Mouse (Mus musculus) MEL (cell line): ENCODE measurements around the gene Iqsec3. TPM values are rescaled to one million over a fixed set of nuclear protein-coding genes. Genes with fewer than 3 reads are reported as not detected.

ENCODE experiments used
- DNase-seq: peaks from one replicate; pipeline ENCODE4 v3.0.0; 2011; ENCODE audit warnings: low read depth, low spot score
- H3K27ac ChIP-seq: 2 replicates; pipeline ENCODE4 v1.5.1; 2012; ENCODE audit warnings: low read depth, mild to moderate bottlenecking, control low read depth, low read length, moderate library complexity; ENCODE audit not compliant: control insufficient read depth
- H3K27me3 ChIP-seq, 2 experiments: fragments of 150-350 bp in 1 of 2; sonication (generic) in 1 of 2; 2 replicates each; pipeline ENCODE4 v1.6.1; 2012; ENCODE audit warnings: low read length in 2 of 2, mild to moderate bottlenecking in 2 of 2, improper control_type of control experiment in 1 of 2, moderate library complexity in 1 of 2; ENCODE audit not compliant: insufficient read depth in 2 of 2, control insufficient read depth in 1 of 2
- H3K36me3 ChIP-seq, 2 experiments: 2 replicates each; pipeline ENCODE4 v1.6.1; 2012 to 2014; ENCODE audit warnings: low read length in 2 of 2, improper control_type of control experiment in 1 of 2, inconsistent platforms in 1 of 2, mild to moderate bottlenecking in 1 of 2; ENCODE audit not compliant: insufficient read depth in 2 of 2, control insufficient read depth in 1 of 2
- H3K4me1 ChIP-seq, 2 experiments: fragments of 150-350 bp in 1 of 2; sonication (generic) in 1 of 2; 2 replicates each; pipeline ENCODE4 v1.6.1; 2012; ENCODE audit warnings: low read length in 2 of 2, improper control_type of control experiment in 1 of 2, mild to moderate bottlenecking in 1 of 2; ENCODE audit not compliant: insufficient read depth in 2 of 2, control insufficient read depth in 1 of 2
- H3K4me3 ChIP-seq, 2 experiments: fragments of 150-350 bp in 1 of 2; sonication (generic) in 1 of 2; 2 replicates each; pipeline ENCODE4 v1.5.1; 2012; ENCODE audit warnings: low read depth in 2 of 2, low read length in 2 of 2, mild to moderate bottlenecking in 2 of 2, moderate library complexity in 2 of 2, control low read depth in 1 of 2, improper control_type of control experiment in 1 of 2; ENCODE audit not compliant: control insufficient read depth in 1 of 2, insufficient read depth in 1 of 2
- H3K79me2 ChIP-seq: 2 replicates; pipeline ENCODE4 v1.6.1; 2012; ENCODE audit warnings: mild to moderate bottlenecking, low read length, moderate library complexity; ENCODE audit not compliant: control insufficient read depth, poor library complexity, insufficient read depth
- H3K9ac ChIP-seq: 2 replicates; pipeline ENCODE4 v1.6.1; 2012; ENCODE audit warnings: low read depth, mild to moderate bottlenecking, control low read depth, low read length, moderate library complexity; ENCODE audit not compliant: control insufficient read depth, poor library complexity, severe bottlenecking
- H3K9me3 ChIP-seq: fragments of 150-350 bp; sonication (generic); replicated peaks from 2 replicates; pipeline ENCODE4 v1.6.1; 2012; ENCODE audit warnings: mild to moderate bottlenecking, low read length, improper control_type of control experiment, moderate library complexity; ENCODE audit not compliant: insufficient read depth
- CHD1 ChIP-seq: IDR thresholded peaks from 2 replicates; pipeline ENCODE4 v1.6.1; 2012; ENCODE audit warnings: low read depth, mild to moderate bottlenecking, inconsistent platforms, low read length, improper control_type of control experiment
- CHD2 ChIP-seq: IDR thresholded peaks from 2 replicates; pipeline ENCODE4 v1.6.1; 2011; ENCODE audit warnings: low read length, improper control_type of control experiment
- CTCF ChIP-seq, 3 experiments: IDR thresholded peaks in 2 of 3; conservative IDR thresholded peaks in 1 of 3; 2 replicates each; pipeline ENCODE4 v1.5.1; 2011 to 2012; ENCODE audit warnings: low read length in 3 of 3, low read depth in 2 of 3, mild to moderate bottlenecking in 2 of 3, improper control_type of control experiment in 1 of 3, inconsistent platforms in 1 of 3, mixed read lengths in 1 of 3, moderate library complexity in 1 of 3; ENCODE audit not compliant: control insufficient read depth in 1 of 3, insufficient read depth in 1 of 3, poor library complexity in 1 of 3, severe bottlenecking in 1 of 3
- ELF1 ChIP-seq: IDR thresholded peaks from 2 replicates; pipeline ENCODE4 v1.6.1; 2014; ENCODE audit warnings: low read depth, mild to moderate bottlenecking, inconsistent platforms, low read length, improper control_type of control experiment, moderate library complexity
- EP300 ChIP-seq, 2 experiments: IDR thresholded peaks; 2 replicates each; pipeline ENCODE4 v1.6.1; 2011; ENCODE audit warnings: improper control_type of control experiment in 2 of 2, low read length in 2 of 2, low read depth in 1 of 2, mild to moderate bottlenecking in 1 of 2
- GABPA ChIP-seq: IDR thresholded peaks from 2 replicates; pipeline ENCODE4 v1.6.1; 2012; ENCODE audit warnings: low read depth, mild to moderate bottlenecking, inconsistent platforms, low read length, improper control_type of control experiment, moderate library complexity
- GATA1 ChIP-seq: IDR thresholded peaks from 2 replicates; pipeline ENCODE4 v1.6.1; 2011; ENCODE audit warnings: low read depth, low read length, improper control_type of control experiment
- MAFK ChIP-seq: IDR thresholded peaks from 2 replicates; pipeline ENCODE4 v1.6.1; 2011; ENCODE audit warnings: low read depth, mild to moderate bottlenecking, low read length, improper control_type of control experiment, borderline replicate concordance
- MAZ ChIP-seq: IDR thresholded peaks from 2 replicates; pipeline ENCODE4 v1.6.1; 2012; ENCODE audit warnings: low read depth, mild to moderate bottlenecking, inconsistent platforms, low read length, improper control_type of control experiment
- MEF2A ChIP-seq: IDR thresholded peaks from 2 replicates; pipeline ENCODE4 v1.6.1; 2014; ENCODE audit warnings: low read depth, mild to moderate bottlenecking, inconsistent platforms, low read length, improper control_type of control experiment; ENCODE audit not compliant: poor library complexity, insufficient replicate concordance, severe bottlenecking; ENCODE audit errors: extremely low read depth
- MXI1 ChIP-seq: IDR thresholded peaks from 2 replicates; pipeline ENCODE4 v1.6.1; 2011; ENCODE audit warnings: mild to moderate bottlenecking, low read depth, low read length, improper control_type of control experiment
- MYB ChIP-seq: IDR thresholded peaks from 2 replicates; pipeline ENCODE4 v1.6.1; 2011; ENCODE audit warnings: mild to moderate bottlenecking, low read depth, low read length, improper control_type of control experiment
- MYC ChIP-seq: IDR thresholded peaks from 2 replicates; pipeline ENCODE4 v1.6.1; 2011; ENCODE audit warnings: low read depth, mild to moderate bottlenecking, low read length, improper control_type of control experiment, moderate library complexity
- POLR2A ChIP-seq, 2 experiments: IDR thresholded peaks; 2 replicates each; pipeline ENCODE4 v1.6.1; 2011 to 2012; ENCODE audit warnings: low read length in 2 of 2, mild to moderate bottlenecking in 2 of 2, control low read depth in 1 of 2, improper control_type of control experiment in 1 of 2, low read depth in 1 of 2, moderate library complexity in 1 of 2; ENCODE audit not compliant: control insufficient read depth in 1 of 2, insufficient read depth in 1 of 2, poor library complexity in 1 of 2
- RCOR1 ChIP-seq: IDR thresholded peaks from 2 replicates; pipeline ENCODE4 v1.6.1; 2012; ENCODE audit warnings: low read depth, mild to moderate bottlenecking, inconsistent platforms, low read length, improper control_type of control experiment
- SIN3A ChIP-seq: IDR thresholded peaks from 2 replicates; pipeline ENCODE4 v1.6.1; 2012; ENCODE audit warnings: low read length, improper control_type of control experiment, inconsistent platforms
- TBP ChIP-seq: IDR thresholded peaks from 2 replicates; pipeline ENCODE4 v1.8.0; 2011; ENCODE audit warnings: low read depth, low read length, improper control_type of control experiment
- USF1 ChIP-seq: IDR thresholded peaks from 2 replicates; pipeline ENCODE4 v1.6.1; 2014; ENCODE audit warnings: low read depth, mild to moderate bottlenecking, inconsistent platforms, low read length, improper control_type of control experiment, moderate library complexity
- USF2 ChIP-seq, 2 experiments: IDR thresholded peaks; 2 replicates each; pipeline ENCODE4 v1.6.1; 2011 to 2012; ENCODE audit warnings: improper control_type of control experiment in 2 of 2, low read length in 2 of 2, borderline replicate concordance in 1 of 2, inconsistent platforms in 1 of 2, low read depth in 1 of 2, mild to moderate bottlenecking in 1 of 2; ENCODE audit not compliant: insufficient read depth in 1 of 2
- ZKSCAN1 ChIP-seq: IDR thresholded peaks from 2 replicates; pipeline ENCODE4 v1.6.1; 2012; ENCODE audit warnings: low read depth, mild to moderate bottlenecking, inconsistent platforms, low read length, improper control_type of control experiment, moderate library complexity
- ZNF384 ChIP-seq: IDR thresholded peaks from 2 replicates; pipeline ENCODE4 v1.6.1; 2012; ENCODE audit warnings: low read depth, mild to moderate bottlenecking, inconsistent platforms, low read length, improper control_type of control experiment
- polyA plus RNA-seq, 2 experiments: library from polyadenylated mRNA; stranded (reverse) in 1 of 2; unstranded in 1 of 2; fragments of >175 nt in 1 of 2; fragments of >200 nt in 1 of 2; gene quantifications; 2 replicates each; pipeline versions ENCODE4 v1.2.1 to v1.2.4; 2012; ENCODE audit warnings: low replicate concordance in 2 of 2, low read depth in 1 of 2; ENCODE audit not compliant: insufficient read length in 2 of 2, insufficient read depth in 1 of 2, missing spikeins in 1 of 2
- total RNA-seq: library from RNA; depleted of rRNA; stranded (reverse); fragments of 300-350 nt; gene quantifications from 2 replicates; pipeline ENCODE4 v1.2.3, GENCODE M21; 2012

Iqsec3 gene
- total and polyA plus RNA-seq, 3 experiments = 0.04 TPM; not detected in 2

DNA sequence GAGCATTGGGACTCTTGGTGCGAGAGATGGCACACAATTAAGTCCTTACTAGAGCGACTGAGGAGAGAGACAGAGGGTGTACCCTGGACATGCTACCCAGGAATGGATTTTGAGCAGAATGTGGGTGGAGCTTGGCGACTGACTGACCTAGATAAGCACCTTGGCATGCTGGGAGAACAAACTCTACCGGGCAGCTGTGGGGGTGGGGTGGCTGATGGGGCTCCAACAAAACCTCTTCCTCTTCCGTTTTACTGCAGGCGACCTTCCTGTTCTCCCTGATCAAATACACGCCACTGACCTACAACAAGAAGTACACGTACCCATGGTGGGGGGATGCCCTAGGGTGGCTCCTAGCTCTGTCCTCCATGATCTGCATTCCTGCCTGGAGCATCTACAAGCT lies 136.9 kb downstream of the Iqsec3 start:
- no peak for TF ChIP-seq TBP
- TF ChIP-seq MYB = no peak
- no peaks in the 10 kb centered on the region for H3K79me2 ChIP-seq
- no peak overlapping the region for H3K9ac ChIP-seq
- no peaks in the 10 kb centered on the region for H3K27me3 ChIP-seq
- DNase-seq = peak; percentile 4
- no peak overlapping the region for H3K27ac ChIP-seq
- H3K4me1 ChIP-seq = no peaks in the 10 kb centered on the region
- no peaks in the 10 kb centered on the region for H3K36me3 ChIP-seq
- H3K9me3 ChIP-seq = no peaks in the 10 kb centered on the region
- no peak overlapping the region for H3K4me3 ChIP-seq

GRCm38 (mm10) chr6:121335841-121336240 lies 137.6 kb downstream of the Iqsec3 start:
- Histone ChIP-seq H3K27me3 (no peaks in the 10 kb centered on the region), H3K27ac (no peak overlapping the region), H3K9me3 (no peaks in the 10 kb centered on the region), H3K4me1 (no peaks in the 10 kb centered on the region), H3K36me3 (no peaks in the 10 kb centered on the region), H3K9ac (no peak overlapping the region), H3K79me2 (no peaks in the 10 kb centered on the region), H3K4me3 (no peak overlapping the region)
- DNase-seq = no peak
- TF ChIP-seq ZNF384 (no peak), USF2 (IDR thresholded peaks at IDR 0.05; ENCODE audit: borderline replicate concordance in 1 of 2, insufficient read depth in 1 of 2, low read depth in 1 of 2, low read length in 2 of 2) (no peak), CHD1 (no peak), MAFK (no peak), GATA1 (no peak), ZKSCAN1 (no peak), RCOR1 (no peak), CTCF (IDR thresholded peaks at IDR 0.05 in 2 of 3, conservative IDR thresholded peaks at IDR 0.05 in 1 of 3; ENCODE audit: control insufficient read depth in 1 of 3, insufficient read depth in 1 of 3, low read depth in 2 of 3, low read length in 3 of 3, poor library complexity in 1 of 3, severe bottlenecking in 1 of 3) (no peak), MXI1 (no peak), EP300 (IDR thresholded peaks at IDR 0.05; ENCODE audit: low read depth in 1 of 2, low read length in 2 of 2) (no peak), POLR2A (IDR thresholded peaks at IDR 0.05; ENCODE audit: control insufficient read depth in 1 of 2, insufficient read depth in 1 of 2, low read depth in 1 of 2, low read length in 2 of 2, poor library complexity in 1 of 2) (no peak), MEF2A (no peak), MAZ (no peak), USF1 (no peak), ELF1 (no peak), MYC (no peak), CHD2 (no peak), GABPA (no peak), SIN3A (no peak)
